Mouse (Mus musculus): ENCODE measurements around the gene Eif4e2. TPM values are rescaled to one million over a fixed set of nuclear protein-coding genes. Genes with fewer than 3 reads are reported as not detected.

Gene Eif4e2
- polyA plus RNA-seq, 1 experiment from 2014 or later, result 172 TPM

DNA sequence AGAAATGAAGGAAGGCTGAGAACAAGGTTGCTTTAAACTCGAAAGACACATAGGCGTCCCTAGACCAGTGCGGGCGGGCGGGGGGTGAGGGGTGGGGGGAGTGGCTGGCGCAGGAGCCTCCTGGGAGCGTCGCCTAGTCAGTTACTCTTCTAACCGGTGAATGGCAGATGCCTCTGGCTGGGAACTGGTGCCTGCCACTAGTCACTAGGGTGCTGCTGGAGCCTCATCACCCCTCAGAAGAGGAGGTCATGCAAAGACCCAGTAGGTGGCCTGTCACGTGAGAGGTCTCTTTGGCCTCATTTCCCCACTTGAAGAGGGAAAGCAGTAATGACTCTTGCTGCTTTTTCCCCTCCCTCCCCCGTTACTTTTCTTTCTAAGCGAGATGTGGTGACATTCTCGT lies 51.5 kb downstream of the Eif4e2 start:
- peak overlapping the region; percentile 56; the same call in 1 of the 2 replicates for H3K4me3 ChIP-seq (ENCODE audit: low read length)
- H3K4me1 ChIP-seq (ENCODE audit: control insufficient read depth, insufficient read depth, low read length), result peaks cover 18% of the 10 kb centered on the region
- no peak overlapping the region for H3K27ac ChIP-seq (ENCODE audit: low read length)
- WGBS, result 2% methylated on average over 13 of the region's 13 CpGs
- H3K9me3 ChIP-seq (ENCODE audit: control insufficient read depth, low read length), result no peaks in the 10 kb centered on the region
- peaks cover 51% of the 10 kb centered on the region for H3K27me3 ChIP-seq (replicated peaks; ENCODE audit: control insufficient read depth, insufficient read depth, low read length)
- no peak for ATAC-seq
- H3K36me3 ChIP-seq (ENCODE audit: control insufficient read depth, insufficient read depth, low read length), result no peaks in the 10 kb centered on the region
- H3K4me2 ChIP-seq (ENCODE audit: low read depth, low read length), result peak overlapping the region; percentile 99
- no peak overlapping the region for H3K9ac ChIP-seq (ENCODE audit: low read depth, low read length)

DNA sequence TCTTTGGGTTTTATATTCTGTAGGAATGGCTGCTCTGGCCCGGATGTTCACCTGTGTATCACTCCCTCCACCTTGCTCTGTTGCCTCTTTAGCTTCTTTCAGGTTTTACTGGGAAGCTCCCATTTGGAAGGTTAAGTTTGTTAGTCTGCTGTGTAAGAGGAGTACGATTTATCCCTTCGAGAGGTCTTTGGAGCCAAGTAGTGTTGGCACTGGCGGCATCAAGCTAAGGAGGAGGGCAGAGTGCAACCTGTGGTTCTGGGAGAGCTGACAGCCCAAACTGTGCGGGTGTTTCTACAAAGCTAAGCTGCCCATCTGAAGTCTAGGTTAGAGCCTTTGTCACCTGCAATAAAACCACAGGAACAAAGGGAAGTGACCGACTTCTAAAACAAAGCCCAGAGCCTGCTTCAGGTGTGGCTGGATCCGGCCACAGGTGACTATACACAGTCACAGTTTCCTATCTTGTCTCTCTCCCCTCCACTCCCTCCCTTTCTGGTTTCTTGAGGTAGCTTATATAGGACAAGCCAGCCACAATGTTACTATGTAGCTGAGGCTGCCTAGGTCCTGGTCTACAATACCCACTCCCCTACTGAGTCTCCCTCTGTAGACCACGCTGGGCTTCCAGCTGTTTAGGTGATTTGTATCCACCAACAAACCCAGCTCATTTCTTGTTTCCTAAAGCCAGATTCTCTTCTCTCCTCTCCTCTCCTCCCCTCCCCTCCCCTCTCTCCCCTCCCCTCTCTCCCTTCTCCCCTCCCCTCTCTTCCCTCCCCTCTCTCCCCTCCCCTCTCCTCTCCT lies 52.8 kb downstream of the Eif4e2 start:
- Histone ChIP-seq H3K9ac (ENCODE audit: low read depth, low read length) (no peak overlapping the region), H3K27ac (ENCODE audit: low read length) (no peak overlapping the region), H3K36me3 (ENCODE audit: control insufficient read depth, insufficient read depth, low read length) (no peaks in the 10 kb centered on the region), H3K4me3 (ENCODE audit: low read length) (no peak overlapping the region), H3K27me3 (replicated peaks; ENCODE audit: control insufficient read depth, insufficient read depth, low read length) (peaks cover 49% of the 10 kb centered on the region), H3K4me1 (ENCODE audit: control insufficient read depth, insufficient read depth, low read length) (peaks cover 28% of the 10 kb centered on the region), H3K9me3 (ENCODE audit: control insufficient read depth, low read length) (no peaks in the 10 kb centered on the region), H3K4me2 (ENCODE audit: low read depth, low read length) (no peak overlapping the region)
- WGBS, result 22% methylated on average over 8 of the region's 8 CpGs
- no peak for ATAC-seq

- peaks cover 12% of the 10 kb centered on the region for H3K4me1 ChIP-seq (ENCODE audit: control insufficient read depth, insufficient read depth, low read length)
- no peak overlapping the region for H3K4me2 ChIP-seq (ENCODE audit: low read depth, low read length)
- no peaks in the 10 kb centered on the region for H3K36me3 ChIP-seq (ENCODE audit: control insufficient read depth, insufficient read depth, low read length)
- H3K27ac ChIP-seq (ENCODE audit: low read length), result no peak overlapping the region
- H3K27me3 ChIP-seq (replicated peaks; ENCODE audit: control insufficient read depth, insufficient read depth, low read length), result peaks cover 20% of the 10 kb centered on the region
- H3K9me3 ChIP-seq (ENCODE audit: control insufficient read depth, low read length), result no peaks in the 10 kb centered on the region
- WGBS, result 54% methylated on average over 3 of the region's 3 CpGs
- no peak for ATAC-seq
- no peak overlapping the region for H3K4me3 ChIP-seq (ENCODE audit: low read length)
- no peak overlapping the region for H3K9ac ChIP-seq (ENCODE audit: low read depth, low read length)
These were observed 56.5 kb downstream of the Eif4e2 start for GRCm38 (mm10) chr1:87270204-87270603.

DNA sequence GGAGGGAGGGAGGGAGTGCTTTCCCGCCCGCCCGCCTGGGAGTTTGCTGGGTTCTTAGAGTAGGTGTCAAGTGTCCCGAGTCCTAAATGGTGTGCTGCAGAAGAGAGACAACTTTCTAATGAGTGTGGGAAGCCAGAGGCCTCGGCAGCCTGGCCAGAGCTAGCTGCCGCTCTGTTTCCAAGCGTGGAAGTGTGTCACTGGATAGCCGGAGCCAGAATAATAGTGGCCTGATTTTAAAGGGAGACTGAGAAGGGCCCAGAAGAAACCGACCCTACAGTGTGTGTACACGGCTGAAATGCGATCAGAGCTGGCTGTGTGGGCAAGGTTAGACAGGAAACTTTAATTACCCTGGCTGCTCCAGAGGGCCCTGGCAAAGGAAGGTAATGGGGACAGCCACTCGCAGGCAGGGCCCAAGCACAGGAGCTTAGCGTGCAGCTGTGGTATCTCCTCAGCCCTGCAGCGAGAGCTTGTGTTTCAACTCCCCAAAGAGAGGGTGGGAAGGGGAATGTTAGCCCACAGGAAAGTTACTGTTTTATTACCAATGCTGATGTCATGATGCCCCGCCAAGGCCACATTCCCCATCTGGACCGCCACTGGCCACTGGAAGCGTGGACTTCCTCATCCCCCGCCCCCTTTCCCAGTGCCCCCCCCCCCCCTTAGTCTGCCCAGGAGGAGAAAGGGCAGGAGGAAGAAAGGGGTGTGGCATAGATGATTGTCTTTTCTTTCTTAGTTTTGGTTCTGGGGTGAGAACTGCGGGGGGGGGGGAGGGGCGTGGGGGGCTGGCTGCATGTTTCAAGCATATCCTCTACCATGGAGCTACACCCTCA lies 57.1 kb downstream of the Eif4e2 start:
- Histone ChIP-seq H3K27me3 (replicated peaks; ENCODE audit: control insufficient read depth, insufficient read depth, low read length) (peaks cover 14% of the 10 kb centered on the region), H3K4me1 (ENCODE audit: control insufficient read depth, insufficient read depth, low read length) (peaks cover 10% of the 10 kb centered on the region; the same call in 1 of the 2 replicates), H3K27ac (ENCODE audit: low read length) (no peak overlapping the region), H3K9ac (ENCODE audit: low read depth, low read length) (no peak overlapping the region), H3K9me3 (ENCODE audit: control insufficient read depth, low read length) (no peaks in the 10 kb centered on the region), H3K4me2 (ENCODE audit: low read depth, low read length) (no peak overlapping the region; the same call in 1 of the 2 replicates), H3K36me3 (ENCODE audit: control insufficient read depth, insufficient read depth, low read length) (no peaks in the 10 kb centered on the region), H3K4me3 (ENCODE audit: low read length) (no peak overlapping the region)
- ATAC-seq, result peak; percentile 55
- WGBS, result 23% methylated on average over 19 of the region's 20 CpGs

DNA sequence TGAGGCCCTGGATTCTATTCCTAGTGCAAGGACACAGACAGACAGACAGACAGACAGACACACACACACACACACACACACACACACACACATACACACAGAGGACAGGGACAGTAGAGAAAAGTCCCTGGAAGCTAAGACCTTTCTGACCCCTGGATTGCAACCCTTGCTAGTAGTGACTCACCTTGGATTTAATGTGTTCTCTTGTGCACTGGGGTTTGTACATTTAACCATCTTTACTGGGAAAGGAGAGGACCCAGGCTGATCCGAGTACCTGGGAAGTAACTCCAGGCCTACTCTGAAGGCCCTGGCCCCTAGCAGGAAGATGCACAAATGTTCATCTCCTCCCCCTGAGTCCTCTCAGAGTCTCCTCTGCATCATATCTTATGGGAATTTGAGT lies 57.9 kb downstream of the Eif4e2 start:
- no peak overlapping the region for H3K9ac ChIP-seq (ENCODE audit: low read depth, low read length)
- H3K27ac ChIP-seq (ENCODE audit: low read length), result no peak overlapping the region
- H3K4me1 ChIP-seq (ENCODE audit: control insufficient read depth, insufficient read depth, low read length), result peaks cover 10% of the 10 kb centered on the region; the same call in 1 of the 2 replicates
- H3K36me3 ChIP-seq (ENCODE audit: control insufficient read depth, insufficient read depth, low read length), result no peaks in the 10 kb centered on the region
- ATAC-seq, result no peak
- peaks cover 6% of the 10 kb centered on the region for H3K27me3 ChIP-seq (replicated peaks; ENCODE audit: control insufficient read depth, insufficient read depth, low read length)
- H3K9me3 ChIP-seq (ENCODE audit: control insufficient read depth, low read length), result no peaks in the 10 kb centered on the region
- H3K4me3 ChIP-seq (ENCODE audit: low read length), result no peak overlapping the region
- H3K4me2 ChIP-seq (ENCODE audit: low read depth, low read length), result no peak overlapping the region
- 78% methylated on average over 1 of the region's 1 CpGs for WGBS

DNA sequence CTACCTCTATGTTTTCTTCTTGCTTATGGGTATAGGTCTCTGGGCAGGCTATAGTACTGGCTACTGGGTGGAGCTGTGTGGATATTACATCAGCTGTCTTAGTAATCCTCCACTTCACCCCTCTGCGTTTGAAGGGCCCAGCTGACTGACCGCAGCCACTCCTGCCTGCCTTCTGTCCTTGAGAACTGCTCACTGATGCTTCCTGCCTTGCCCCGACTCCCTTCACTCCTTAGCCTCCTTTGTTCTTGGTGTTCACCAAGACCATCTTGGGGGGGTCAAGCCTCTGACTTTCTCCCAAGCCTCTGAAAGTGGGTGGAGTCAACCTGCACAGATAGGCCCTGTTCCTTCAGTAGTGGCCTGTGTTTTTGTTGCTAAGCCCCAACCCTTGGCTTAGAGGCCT lies 58.7 kb downstream of the Eif4e2 start:
- H3K4me1 ChIP-seq (ENCODE audit: control insufficient read depth, insufficient read depth, low read length), result peaks cover 10% of the 10 kb centered on the region; the same call in 1 of the 2 replicates
- WGBS, result 73% methylated on average over 3 of the region's 3 CpGs
- no peak overlapping the region for H3K4me3 ChIP-seq (ENCODE audit: low read length)
- no peak for ATAC-seq
- H3K36me3 ChIP-seq (ENCODE audit: control insufficient read depth, insufficient read depth, low read length), result no peaks in the 10 kb centered on the region
- H3K9ac ChIP-seq (ENCODE audit: low read depth, low read length), result no peak overlapping the region
- no peak overlapping the region for H3K27ac ChIP-seq (ENCODE audit: low read length)
- H3K4me2 ChIP-seq (ENCODE audit: low read depth, low read length), result no peak overlapping the region
- H3K27me3 ChIP-seq (replicated peaks; ENCODE audit: control insufficient read depth, insufficient read depth, low read length), result 0 out of 2 replicates have a peak, but pooled peaks cover 3% of the 10 kb centered on the region
- no peaks in the 10 kb centered on the region for H3K9me3 ChIP-seq (ENCODE audit: control insufficient read depth, low read length)

- 75% methylated on average over 3 of the region's 3 CpGs for WGBS
- Histone ChIP-seq H3K27ac (ENCODE audit: low read length) (no peak overlapping the region), H3K9ac (ENCODE audit: low read depth, low read length) (no peak overlapping the region), H3K4me3 (ENCODE audit: low read length) (no peak overlapping the region), H3K9me3 (ENCODE audit: control insufficient read depth, low read length) (no peaks in the 10 kb centered on the region), H3K4me1 (ENCODE audit: control insufficient read depth, insufficient read depth, low read length) (peaks cover 10% of the 10 kb centered on the region; the same call in 1 of the 2 replicates), H3K36me3 (ENCODE audit: control insufficient read depth, insufficient read depth, low read length) (no peaks in the 10 kb centered on the region), H3K27me3 (replicated peaks; ENCODE audit: control insufficient read depth, insufficient read depth, low read length) (no peaks in the 10 kb centered on the region), H3K4me2 (ENCODE audit: low read depth, low read length) (no peak overlapping the region)
- no peak; the same call in 1 of the 2 replicates for ATAC-seq
These were observed 59.8 kb downstream of the Eif4e2 start for GRCm38 (mm10) chr1:87273514-87273942.

- Histone ChIP-seq H3K27ac (ENCODE audit: low read length) (no peak overlapping the region), H3K9ac (ENCODE audit: low read depth, low read length) (no peak overlapping the region), H3K9me3 (ENCODE audit: control insufficient read depth, low read length) (no peaks in the 10 kb centered on the region), H3K4me1 (ENCODE audit: control insufficient read depth, insufficient read depth, low read length) (peaks cover 10% of the 10 kb centered on the region; the same call in 1 of the 2 replicates), H3K4me3 (ENCODE audit: low read length) (no peak overlapping the region), H3K27me3 (replicated peaks; ENCODE audit: control insufficient read depth, insufficient read depth, low read length) (no peaks in the 10 kb centered on the region), H3K36me3 (ENCODE audit: control insufficient read depth, insufficient read depth, low read length) (no peaks in the 10 kb centered on the region), H3K4me2 (ENCODE audit: low read depth, low read length) (no peak overlapping the region)
- WGBS, result 76% methylated on average over 4 of the region's 4 CpGs
- no peak for ATAC-seq
These were observed 60.4 kb downstream of the Eif4e2 start for GRCm38 (mm10) chr1:87274134-87274533.

GRCm38 (mm10) chr1:87275151-87275550 lies 61.4 kb downstream of the Eif4e2 start:
- ATAC-seq, result no peak
- no peak overlapping the region for H3K4me2 ChIP-seq (ENCODE audit: low read depth, low read length)
- no peaks in the 10 kb centered on the region for H3K9me3 ChIP-seq (ENCODE audit: control insufficient read depth, low read length)
- H3K4me3 ChIP-seq (ENCODE audit: low read length), result no peak overlapping the region
- no peaks in the 10 kb centered on the region for H3K27me3 ChIP-seq (replicated peaks; ENCODE audit: control insufficient read depth, insufficient read depth, low read length)
- H3K9ac ChIP-seq (ENCODE audit: low read depth, low read length), result no peak overlapping the region
- H3K27ac ChIP-seq (ENCODE audit: low read length), result no peak overlapping the region
- H3K36me3 ChIP-seq (ENCODE audit: control insufficient read depth, insufficient read depth, low read length), result no peaks in the 10 kb centered on the region
- 87% methylated on average over 12 of the region's 12 CpGs for WGBS
- peaks cover 10% of the 10 kb centered on the region; the same call in 1 of the 2 replicates for H3K4me1 ChIP-seq (ENCODE audit: control insufficient read depth, insufficient read depth, low read length)

All from intestine, embryonic 16.5 days (tissue).